Mouse (Mus musculus) urinary bladder, postnatal 25 days (tissue): ENCODE data around the gene Vmn2r80.
"Not testable (repeated sequence)": the region's sequence is repeated elsewhere in the genome, so short reads cannot be mapped to it uniquely, and the experiment has no call there.

Source experiments
- DNase-seq: peaks from one replicate; pipeline ENCODE4 v3.0.0; 2022; ENCODE audit warnings: low spot score

Vmn2r80 gene

DNA sequence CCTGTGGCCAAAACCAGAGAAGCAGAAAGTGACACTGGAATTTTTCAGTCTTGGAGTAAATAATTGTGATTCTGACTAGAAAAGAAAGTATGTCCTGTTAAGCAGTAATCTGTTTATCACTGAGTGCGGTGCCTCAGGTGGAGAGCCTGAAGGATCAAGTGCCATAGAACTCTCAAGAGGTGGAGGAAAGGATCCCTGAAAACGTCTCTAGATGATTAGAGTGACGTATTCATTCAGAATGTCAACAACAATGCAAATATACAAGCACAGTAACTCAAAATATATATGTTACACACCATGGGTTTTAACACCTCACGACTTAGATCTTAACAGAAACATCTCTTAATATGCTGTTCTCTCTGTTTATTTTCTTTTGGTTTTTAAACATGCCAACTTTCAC is at the start of gene Vmn2r80:
Gene Vmn2r80, plus strand, starts transcription at position 301 of the 400 bp plus-strand sequence.
- DNase-seq: not testable (repeated sequence)

DNA sequence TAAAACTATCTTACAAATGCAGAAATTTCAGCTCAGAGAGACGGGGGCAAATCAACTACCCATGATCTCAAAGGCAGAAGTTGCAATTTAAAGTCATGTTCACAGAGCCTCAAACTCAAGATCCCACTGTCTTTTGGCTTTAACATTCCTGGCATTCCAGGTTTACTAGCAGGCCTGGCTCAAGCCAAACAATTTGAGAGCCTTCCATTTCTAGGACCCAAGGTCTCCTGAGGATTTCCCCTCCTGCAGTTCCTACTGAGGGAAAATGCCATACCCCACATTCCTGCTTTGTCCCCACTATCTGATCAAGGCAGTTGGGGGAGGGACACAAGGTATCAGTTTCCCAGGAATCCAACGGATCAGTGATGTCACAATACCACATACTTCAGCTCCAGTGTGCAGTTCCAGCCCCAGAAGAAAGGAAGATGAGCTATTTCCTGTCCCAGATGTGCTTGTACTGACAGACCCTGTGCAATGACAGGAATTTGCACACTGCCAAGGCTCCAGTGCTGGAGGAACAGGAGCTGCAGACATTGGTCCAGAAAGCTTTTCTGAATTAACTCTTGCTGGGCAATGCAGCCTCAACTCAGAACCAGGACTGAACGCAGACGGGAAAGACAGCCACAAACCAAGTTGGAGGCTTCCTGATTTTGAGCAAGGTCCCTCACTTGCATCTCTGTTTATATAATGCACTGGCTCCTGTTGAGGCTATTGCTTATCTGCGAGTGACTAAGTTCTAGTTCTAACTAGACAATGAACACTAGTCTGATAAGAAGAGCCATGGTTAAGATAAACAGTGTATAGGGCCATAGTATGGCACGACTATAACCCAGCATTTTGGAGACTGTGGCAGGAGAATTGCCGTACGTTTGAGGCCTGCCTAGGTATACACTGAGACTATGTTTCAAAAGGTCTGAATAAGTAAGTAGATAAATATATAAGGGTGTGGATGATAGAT is 42.0 kb upstream of the Vmn2r80 start:
- no peak for DNase-seq

DNA sequence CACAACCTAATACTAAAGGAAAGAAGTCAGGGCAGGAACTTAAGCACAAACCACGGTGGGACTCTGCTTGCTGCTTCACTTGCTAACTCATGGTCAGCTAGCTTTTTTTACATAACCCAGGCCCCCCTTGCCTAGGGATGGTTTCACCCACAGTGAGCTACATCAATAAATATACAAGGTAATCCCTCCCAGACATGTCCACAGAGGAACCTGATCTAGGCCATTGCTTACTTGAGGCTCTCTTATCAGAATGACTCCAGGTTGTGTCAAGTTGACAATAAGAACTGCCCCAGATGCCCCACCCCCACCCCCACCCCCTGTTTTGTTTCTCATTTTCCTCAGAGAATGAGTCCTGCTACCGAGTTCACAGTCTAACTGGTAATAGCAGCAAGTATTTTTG is 41.0 kb upstream of the Vmn2r80 start:
- DNase-seq: no peak

DNA sequence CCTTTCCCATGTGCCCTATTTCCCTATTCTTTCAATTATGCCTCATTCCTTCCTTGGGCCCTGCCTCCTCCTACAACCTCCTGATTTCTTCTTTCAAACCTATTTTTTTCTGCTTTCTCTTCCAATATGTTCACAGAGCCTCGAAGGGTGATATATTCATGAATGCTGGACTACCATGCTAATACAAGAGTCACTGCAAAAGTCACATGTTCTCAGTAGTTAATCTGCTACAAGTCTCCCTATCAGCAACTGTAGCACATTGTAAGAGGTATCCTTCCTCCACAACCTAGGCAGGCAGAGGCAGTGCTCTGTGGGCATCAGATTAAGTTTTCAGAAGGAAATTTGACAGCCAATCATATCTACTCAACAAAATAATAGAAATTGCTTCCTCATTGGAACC is 39.4 kb upstream of the Vmn2r80 start:
- no peak for DNase-seq

DNA sequence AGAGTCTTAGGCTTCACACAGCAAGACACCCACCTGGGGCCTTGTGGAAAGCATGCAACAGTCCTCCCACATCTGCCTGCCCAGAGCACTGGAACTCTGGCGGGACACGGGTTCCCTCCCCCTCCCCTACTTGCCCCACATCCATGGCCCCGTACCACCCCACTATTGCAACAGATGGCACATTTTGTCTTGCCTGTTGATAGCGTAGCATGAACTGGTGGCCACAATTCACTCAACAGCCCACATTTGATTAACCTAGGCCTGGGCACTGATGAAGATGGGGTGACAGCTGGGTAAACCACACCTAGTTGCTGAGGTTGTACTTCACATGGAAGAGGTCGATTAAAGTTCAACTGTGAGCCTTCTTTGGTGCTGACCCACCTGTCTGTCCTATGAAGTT is 38.1 kb upstream of the Vmn2r80 start:
- DNase-seq: no peak

DNA sequence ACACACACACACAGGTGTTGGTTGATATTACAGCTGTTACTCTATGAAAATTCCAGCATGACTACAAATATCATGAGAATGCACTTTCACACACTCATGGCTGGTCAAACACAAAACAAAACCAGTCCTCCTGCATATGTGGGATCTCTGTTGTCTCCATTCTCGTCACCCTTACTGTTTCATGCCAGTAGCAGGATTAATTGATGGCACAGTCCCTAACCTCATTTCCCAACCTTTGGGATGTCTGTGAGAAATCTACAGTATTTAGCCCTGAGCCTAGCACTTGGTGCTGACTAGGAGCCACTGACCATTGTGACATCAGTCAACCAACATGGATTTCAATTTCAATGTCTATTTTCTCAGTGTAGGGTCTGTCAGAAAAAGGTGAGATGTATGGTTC is 33.5 kb upstream of the Vmn2r80 start:
- DNase-seq: no peak

DNA sequence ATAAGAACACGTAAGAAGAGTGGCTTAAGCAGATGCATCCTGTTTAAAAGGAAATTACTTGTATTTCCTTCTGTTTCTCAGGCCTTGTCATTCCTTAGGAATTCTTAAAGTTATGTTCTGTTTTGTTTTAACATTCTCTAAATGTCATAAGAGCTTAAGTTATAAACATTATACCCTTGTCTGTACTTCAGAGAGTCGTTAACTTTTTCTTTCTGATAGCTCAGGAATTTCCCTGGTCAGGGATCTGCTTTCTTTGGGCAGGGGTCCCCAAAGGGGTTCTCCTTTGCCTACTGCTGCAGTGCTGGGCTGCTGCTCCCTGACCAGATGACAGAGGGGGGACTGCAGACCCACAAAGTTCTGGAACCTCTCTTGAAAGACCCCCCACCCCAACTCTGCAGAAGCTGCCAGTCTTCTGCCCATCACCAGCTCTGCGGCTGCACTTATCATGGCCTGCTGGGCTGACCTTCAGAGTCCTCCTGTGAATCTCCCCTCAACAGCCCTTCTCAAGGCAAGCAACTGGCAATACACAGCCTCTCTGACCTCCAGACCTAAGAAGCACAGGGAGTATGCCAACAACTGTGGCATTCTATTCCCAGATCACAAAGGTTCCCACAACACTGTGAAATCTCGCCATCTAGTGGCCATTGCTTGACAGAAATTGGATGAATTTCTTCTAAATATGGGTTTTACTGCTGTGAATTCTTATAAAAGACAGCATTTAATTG is 32.3 kb upstream of the Vmn2r80 start:
- DNase-seq: peak; percentile 39

DNA sequence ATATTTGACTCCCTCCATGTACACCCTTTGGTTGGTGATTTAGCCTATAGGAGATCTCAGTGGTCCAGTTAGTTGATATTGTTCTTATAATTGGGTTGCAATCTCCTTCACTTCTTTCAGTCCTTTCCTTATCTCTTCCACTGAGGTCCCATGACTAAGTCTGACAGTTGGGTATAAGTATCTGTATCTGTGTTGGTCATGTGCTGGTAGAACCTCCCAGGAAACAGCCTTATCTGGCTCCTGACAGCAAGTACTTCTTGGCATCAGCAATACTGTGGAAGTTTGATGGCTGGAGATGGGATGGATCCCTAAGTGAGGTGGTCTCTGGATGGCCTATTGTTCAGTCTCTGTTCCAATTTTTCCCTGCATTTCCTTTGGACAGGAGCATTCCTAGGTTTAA is 3.0 kb downstream of the Vmn2r80 start:
- DNase-seq: no peak

DNA sequence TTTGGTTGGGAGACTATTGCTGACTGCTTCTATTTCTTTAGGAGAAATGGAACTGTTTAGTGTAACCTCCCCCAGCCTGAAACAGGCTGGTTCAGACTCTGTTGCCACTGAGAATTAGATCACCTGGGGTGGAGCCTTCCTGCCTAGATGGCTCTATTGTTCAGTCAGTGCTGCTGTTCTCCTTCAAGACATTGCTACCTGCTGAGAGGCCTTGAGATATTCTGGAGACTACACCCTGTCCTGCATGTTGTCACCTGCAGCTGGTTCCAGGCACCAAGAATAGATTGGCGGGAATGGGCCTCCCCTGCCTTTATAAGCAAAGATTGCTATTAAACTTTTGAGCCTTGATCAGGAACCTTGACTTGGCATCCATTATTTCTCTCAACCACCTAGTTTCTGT is 51.4 kb downstream of the Vmn2r80 start:
- DNase-seq: not testable (repeated sequence)

DNA sequence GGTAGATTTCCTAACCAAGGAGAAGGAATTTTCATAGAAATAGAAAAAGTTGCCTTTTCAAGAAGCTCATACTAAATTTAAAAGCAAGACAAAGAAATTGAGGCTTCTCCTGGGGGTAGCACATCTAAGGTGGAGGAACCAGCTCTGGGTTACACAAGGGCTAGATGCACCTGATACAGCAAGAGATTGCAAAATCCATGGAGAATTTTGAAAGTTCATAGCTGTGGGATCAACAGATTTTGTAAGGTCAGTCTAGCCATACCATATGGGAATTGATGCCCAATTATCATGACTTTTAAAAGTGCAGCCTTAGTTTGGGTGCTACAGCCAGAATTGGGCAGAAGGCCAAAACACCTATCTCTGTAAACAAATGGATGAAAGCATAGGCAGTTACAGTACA is 71.9 kb downstream of the Vmn2r80 start:
- no peak for DNase-seq

DNA sequence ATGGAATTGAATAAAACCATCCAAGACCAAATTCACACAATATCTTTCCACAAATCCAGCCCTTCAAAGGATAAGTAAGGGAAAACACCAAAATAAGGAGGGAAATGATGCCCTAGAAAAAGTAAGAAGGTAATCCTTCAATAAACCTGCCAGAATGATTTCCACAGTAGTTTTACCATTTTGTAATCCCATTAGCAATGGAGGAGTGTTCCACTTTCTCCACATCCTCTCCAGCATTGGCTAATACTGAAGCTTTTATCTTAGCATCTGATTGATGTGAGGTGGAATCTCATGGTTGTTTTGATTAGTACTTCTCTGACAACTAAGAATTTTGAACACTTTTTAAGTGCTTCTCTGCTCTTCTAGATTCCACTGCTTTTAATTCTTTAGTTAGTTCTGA is 73.0 kb downstream of the Vmn2r80 start:
- no peak for DNase-seq

DNA sequence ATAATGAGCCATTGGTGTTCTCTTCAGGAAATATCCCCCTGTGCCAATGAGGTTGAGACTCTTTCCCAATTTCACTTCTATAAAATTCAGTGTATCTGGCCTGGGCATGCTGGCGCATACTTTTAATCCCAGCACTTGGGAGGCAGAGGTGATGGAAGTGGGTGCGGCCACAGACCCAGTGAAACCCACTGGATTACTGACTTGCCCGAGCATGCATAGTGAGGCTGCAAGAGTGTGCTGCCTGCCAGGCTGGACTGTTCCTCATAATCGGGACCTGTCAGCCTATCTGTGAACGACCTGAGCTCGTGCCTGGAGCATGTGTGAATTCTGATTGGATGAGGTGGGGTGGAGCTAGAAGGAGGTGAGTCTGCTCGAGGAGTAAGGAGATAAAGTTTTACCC is 73.6 kb downstream of the Vmn2r80 start:
- DNase-seq: no peak
